Mouse (Mus musculus): ENCODE data around the gene Tex36. TPM values are rescaled to one million over a fixed set of nuclear protein-coding genes. Genes with fewer than 3 reads are reported as not detected.

Gene Tex36
- polyA plus RNA-seq, 1 experiment from 2014 or later = not detected

DNA sequence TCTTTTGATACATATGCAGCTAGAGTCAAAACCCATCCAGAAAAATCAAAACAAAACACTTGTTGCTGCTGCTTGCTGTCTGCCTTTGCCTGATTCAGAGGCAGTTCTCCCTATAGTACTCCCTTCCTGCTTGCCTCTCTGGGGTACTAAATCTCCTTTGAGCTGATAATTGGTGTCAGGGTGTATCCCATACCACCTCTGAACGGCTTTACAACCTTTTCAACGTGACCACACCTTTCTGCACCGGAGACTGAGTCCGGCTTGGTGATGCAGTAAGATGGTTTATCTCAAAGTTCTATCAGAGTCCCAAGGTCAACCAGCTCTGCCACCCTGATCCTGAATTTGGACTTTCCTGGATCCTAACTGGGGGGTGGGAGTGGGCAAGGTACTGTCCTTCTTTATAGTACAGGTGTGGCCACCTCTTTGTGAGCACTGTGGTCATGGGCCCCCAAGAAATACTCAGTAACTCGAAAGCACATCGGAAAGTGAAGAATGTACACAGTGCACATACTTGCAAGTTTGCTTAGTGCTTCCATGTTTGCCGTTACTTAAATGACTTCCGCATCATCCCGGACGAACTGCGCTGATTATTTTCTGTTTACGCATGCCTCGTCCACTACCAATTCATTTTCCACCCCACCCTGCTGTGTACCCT is 2.6 kb upstream of the Tex36 start:
- no peaks in the 10 kb centered on the region for H3K27me3 ChIP-seq (ENCODE audit: control insufficient read depth, insufficient read depth, low read length)
- ATAC-seq (ENCODE audit: low FRiP score) = no peak
- H3K27ac ChIP-seq (ENCODE audit: low read depth, low read length) = no peak overlapping the region
- no peak overlapping the region for H3K4me2 ChIP-seq
- H3K9ac ChIP-seq (ENCODE audit: low read length) = no peak overlapping the region
- H3K36me3 ChIP-seq (ENCODE audit: control insufficient read depth, insufficient read depth, low read length) = no peaks in the 10 kb centered on the region
- no peak overlapping the region for H3K4me3 ChIP-seq (ENCODE audit: low read depth, low read length)
- no peaks in the 10 kb centered on the region for H3K9me3 ChIP-seq (ENCODE audit: control insufficient read depth, low read length)
- no peaks in the 10 kb centered on the region for H3K4me1 ChIP-seq (ENCODE audit: control insufficient read depth, insufficient read depth, low read length)
- DNase-seq (ENCODE audit: low spot score, missing footprints) = no peak
- WGBS = 86% methylated on average over 13 of the region's 13 CpGs

DNA sequence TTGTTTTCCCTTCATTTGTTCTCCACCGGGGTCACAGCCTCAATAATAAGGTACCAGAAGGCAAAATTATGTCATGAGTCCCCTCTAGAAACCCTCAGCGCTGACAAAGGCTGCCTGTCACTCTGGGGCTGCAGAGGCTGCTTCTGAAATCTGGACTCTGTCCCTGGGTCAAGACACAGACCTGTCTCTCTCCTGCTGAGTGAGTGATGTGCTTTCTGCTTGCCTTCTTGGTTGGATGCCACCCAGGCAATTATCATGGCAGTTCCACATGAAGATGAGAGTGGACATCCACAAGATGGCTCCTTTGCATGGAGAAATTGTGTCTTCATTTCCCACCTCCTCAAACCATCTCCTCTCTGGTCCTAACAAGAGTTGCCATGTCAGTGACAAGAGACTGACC is 1.2 kb upstream of the Tex36 start:
- Histone ChIP-seq H3K27ac (ENCODE audit: low read depth, low read length) (no peak overlapping the region), H3K4me1 (ENCODE audit: control insufficient read depth, insufficient read depth, low read length) (no peaks in the 10 kb centered on the region), H3K36me3 (ENCODE audit: control insufficient read depth, insufficient read depth, low read length) (no peaks in the 10 kb centered on the region), H3K9ac (ENCODE audit: low read length) (no peak overlapping the region), H3K27me3 (ENCODE audit: control insufficient read depth, insufficient read depth, low read length) (no peaks in the 10 kb centered on the region), H3K4me3 (ENCODE audit: low read depth, low read length) (no peak overlapping the region), H3K4me2 (no peak overlapping the region), H3K9me3 (ENCODE audit: control insufficient read depth, low read length) (no peaks in the 10 kb centered on the region)
- ATAC-seq (ENCODE audit: low FRiP score) (no peak), DNase-seq (ENCODE audit: low spot score, missing footprints) (no peak)
- WGBS = 76% methylated on average over 2 of the region's 2 CpGs

DNA sequence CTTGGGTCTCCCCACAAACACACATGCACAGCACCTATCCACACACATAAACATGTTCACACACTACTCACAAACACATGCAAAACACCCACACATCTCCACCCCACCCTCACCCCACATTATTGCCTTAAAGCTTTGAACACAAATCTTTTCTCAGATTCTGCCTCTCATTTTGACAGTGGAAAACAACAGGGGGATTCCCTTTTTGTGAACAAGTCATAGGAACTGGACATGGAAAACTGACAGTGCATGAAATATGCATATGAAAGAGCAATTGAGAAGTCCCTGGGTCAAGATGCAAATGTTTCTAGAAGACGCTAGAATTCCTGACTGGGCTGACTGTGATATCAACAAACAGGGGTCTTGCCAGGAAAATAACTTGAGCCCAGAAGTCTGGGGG is 1.4 kb downstream of the Tex36 start:
- no peak for DNase-seq (ENCODE audit: low spot score, missing footprints)
- Histone ChIP-seq H3K4me1 (ENCODE audit: control insufficient read depth, insufficient read depth, low read length) (no peaks in the 10 kb centered on the region), H3K4me2 (no peak overlapping the region), H3K27me3 (ENCODE audit: control insufficient read depth, insufficient read depth, low read length) (no peaks in the 10 kb centered on the region), H3K9me3 (ENCODE audit: control insufficient read depth, low read length) (no peaks in the 10 kb centered on the region), H3K27ac (ENCODE audit: low read depth, low read length) (no peak overlapping the region), H3K36me3 (ENCODE audit: control insufficient read depth, insufficient read depth, low read length) (no peaks in the 10 kb centered on the region), H3K9ac (ENCODE audit: low read length) (no peak overlapping the region), H3K4me3 (ENCODE audit: low read depth, low read length) (no peak overlapping the region)
- no peak for ATAC-seq (ENCODE audit: low FRiP score)
- 74% methylated on average over 1 of the region's 1 CpGs for WGBS

DNA sequence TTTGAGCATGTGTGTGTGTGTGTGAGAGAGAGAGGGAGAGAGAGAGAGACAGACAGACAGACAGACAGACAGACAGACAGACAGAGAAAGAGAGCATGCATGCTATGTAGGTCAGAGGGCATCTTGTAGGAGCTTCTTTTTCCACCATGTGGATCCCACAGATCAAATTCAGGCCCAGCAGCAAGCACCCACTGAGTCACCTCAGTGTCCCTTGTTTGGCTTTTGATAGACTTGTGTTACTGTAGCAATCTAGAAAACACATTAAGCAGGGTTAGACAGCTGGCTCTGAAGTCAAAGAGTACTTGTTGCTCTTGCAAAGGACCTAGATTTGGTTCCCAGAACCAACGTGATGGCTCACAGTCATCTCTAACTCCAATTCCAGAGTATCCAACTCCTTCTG is 10.2 kb downstream of the Tex36 start:
- no peak overlapping the region for H3K4me3 ChIP-seq (ENCODE audit: low read depth, low read length)
- 82% methylated on average over 1 of the region's 1 CpGs for WGBS
- no peaks in the 10 kb centered on the region for H3K27me3 ChIP-seq (ENCODE audit: control insufficient read depth, insufficient read depth, low read length)

DNA sequence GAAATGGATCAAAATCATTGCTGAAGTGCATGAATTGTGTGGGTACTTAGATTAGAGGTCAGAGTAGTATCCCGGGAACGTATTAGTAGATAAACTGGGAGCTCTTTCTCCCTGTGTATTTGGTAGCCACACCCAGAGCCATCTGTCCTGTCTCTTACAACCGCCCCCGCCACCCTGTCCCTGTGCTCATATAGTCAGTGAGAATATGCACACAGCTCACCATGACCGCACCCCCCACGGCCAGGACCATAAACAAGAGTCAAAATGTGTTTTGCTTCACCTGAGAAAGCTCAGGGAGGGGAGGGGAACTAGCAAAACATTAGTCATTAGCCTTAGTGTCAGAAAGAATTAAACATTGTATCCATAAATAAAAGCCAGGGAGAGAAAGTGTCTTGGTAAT is 18.7 kb downstream of the Tex36 start:
- Histone ChIP-seq H3K4me2 (no peak overlapping the region), H3K4me1 (ENCODE audit: control insufficient read depth, insufficient read depth, low read length) (no peaks in the 10 kb centered on the region), H3K27me3 (ENCODE audit: control insufficient read depth, insufficient read depth, low read length) (no peaks in the 10 kb centered on the region), H3K9me3 (ENCODE audit: control insufficient read depth, low read length) (no peaks in the 10 kb centered on the region), H3K9ac (ENCODE audit: low read length) (no peak overlapping the region), H3K36me3 (ENCODE audit: control insufficient read depth, insufficient read depth, low read length) (no peaks in the 10 kb centered on the region), H3K27ac (ENCODE audit: low read depth, low read length) (no peak overlapping the region), H3K4me3 (ENCODE audit: low read depth, low read length) (no peak overlapping the region)
- ATAC-seq (ENCODE audit: low FRiP score) (no peak), DNase-seq (ENCODE audit: low spot score, missing footprints) (no peak)
- WGBS = 94% methylated on average over 6 of the region's 6 CpGs

More for the DNA sequence above, 10.2 kb downstream of the Tex36 start:
- Histone ChIP-seq H3K27ac (ENCODE audit: low read depth, low read length) (no peak overlapping the region), H3K9ac (ENCODE audit: low read length) (no peak overlapping the region), H3K9me3 (ENCODE audit: control insufficient read depth, low read length) (no peaks in the 10 kb centered on the region), H3K4me2 (no peak overlapping the region), H3K4me1 (ENCODE audit: control insufficient read depth, insufficient read depth, low read length) (no peaks in the 10 kb centered on the region), H3K36me3 (ENCODE audit: control insufficient read depth, insufficient read depth, low read length) (no peaks in the 10 kb centered on the region)
- ATAC-seq (ENCODE audit: low FRiP score) (no peak), DNase-seq (ENCODE audit: low spot score, missing footprints) (peak; percentile 59)

DNA sequence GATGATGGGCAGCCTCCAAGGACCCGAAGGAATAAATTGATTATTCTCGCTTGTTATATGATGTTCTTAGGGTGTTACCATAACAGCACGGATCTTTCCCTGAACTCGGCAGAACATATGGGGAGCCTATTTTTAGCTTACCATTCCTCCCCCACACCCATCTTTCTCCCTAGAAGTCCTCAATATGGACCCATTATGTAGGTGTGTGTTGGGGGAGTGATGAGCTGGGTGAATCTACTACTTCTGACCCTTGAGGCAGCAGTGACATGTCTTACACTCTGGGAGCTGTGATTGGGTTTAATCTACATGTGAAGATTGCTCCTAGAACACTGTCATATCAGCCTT is 21.7 kb downstream of the Tex36 start:
- no peak overlapping the region for H3K4me2 ChIP-seq
- H3K36me3 ChIP-seq (ENCODE audit: control insufficient read depth, insufficient read depth, low read length) = no peaks in the 10 kb centered on the region
- no peak for ATAC-seq (ENCODE audit: low FRiP score)
- no peak for DNase-seq (ENCODE audit: low spot score, missing footprints)
- H3K4me1 ChIP-seq (ENCODE audit: control insufficient read depth, insufficient read depth, low read length) = no peaks in the 10 kb centered on the region
- H3K9ac ChIP-seq (ENCODE audit: low read length) = no peak overlapping the region
- no peak overlapping the region for H3K27ac ChIP-seq (ENCODE audit: low read depth, low read length)
- H3K4me3 ChIP-seq (ENCODE audit: low read depth, low read length) = no peak overlapping the region
- no peaks in the 10 kb centered on the region for H3K27me3 ChIP-seq (ENCODE audit: control insufficient read depth, insufficient read depth, low read length)
- WGBS = 95% methylated on average over 4 of the region's 4 CpGs
- H3K9me3 ChIP-seq (ENCODE audit: control insufficient read depth, low read length) = no peaks in the 10 kb centered on the region

DNA sequence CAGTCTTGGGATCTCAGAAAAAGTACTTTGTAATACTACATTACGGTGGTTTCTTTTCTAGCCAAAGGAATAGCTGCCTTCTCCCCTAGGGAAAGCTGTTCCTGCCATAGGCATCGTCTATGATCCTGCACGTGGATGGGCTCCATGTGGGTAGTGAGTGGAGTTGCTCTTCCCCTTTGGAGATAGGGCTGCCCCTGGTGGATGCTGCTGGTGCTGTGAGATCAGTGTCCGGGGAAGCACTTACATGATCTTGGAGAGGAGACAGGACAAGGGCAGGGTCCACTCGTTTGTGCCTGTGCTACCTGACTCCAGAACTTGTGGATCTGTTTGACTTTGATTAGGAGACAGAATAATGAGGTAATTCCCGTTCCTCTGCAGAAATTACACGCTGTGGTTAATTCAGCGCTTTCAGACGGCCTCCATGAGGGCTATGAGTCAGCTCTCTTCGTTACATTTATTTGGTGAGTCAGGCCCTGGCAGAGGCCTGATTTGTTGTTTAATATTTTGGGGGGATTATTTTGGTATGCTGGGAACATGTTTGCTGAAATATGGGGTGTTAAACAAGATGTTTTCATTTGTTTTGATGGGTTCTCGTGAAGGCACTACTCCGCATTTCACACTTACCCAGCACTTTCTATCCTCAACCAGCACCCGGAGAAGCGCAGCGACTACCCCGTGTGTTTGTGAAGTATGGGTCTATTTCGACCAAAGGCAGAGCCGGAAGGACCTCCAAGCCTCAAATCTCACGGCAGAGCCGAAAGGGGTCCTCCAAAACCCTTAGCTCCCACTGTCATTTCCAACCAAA is 22.3 kb downstream of the Tex36 start:
- 84% methylated on average over 20 of the region's 20 CpGs for WGBS

DNA sequence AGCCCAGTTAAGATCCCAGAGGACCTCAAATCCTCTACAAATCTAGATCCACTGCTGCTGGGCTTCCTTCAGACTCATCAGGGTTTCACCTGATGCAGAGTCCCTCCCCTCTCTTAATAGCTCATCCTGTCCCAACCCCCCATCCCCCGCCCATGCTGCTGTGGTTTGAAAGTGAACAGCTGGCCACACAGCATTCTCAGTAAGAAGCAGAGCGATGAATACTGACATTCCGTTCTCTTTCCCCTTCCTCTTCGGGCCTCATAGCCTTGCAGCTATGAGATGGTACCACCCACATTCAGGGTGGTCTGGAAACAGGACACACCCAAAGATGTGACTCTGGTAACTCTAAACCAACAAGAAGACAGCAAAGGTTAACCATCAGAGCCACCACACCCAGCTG is 25.1 kb downstream of the Tex36 start:
- 58% methylated on average over 4 of the region's 4 CpGs for WGBS
- Histone ChIP-seq H3K4me1 (ENCODE audit: control insufficient read depth, insufficient read depth, low read length) (no peaks in the 10 kb centered on the region), H3K4me3 (ENCODE audit: low read depth, low read length) (no peak overlapping the region), H3K4me2 (no peak overlapping the region), H3K9ac (ENCODE audit: low read length) (no peak overlapping the region), H3K36me3 (ENCODE audit: control insufficient read depth, insufficient read depth, low read length) (no peaks in the 10 kb centered on the region), H3K27me3 (ENCODE audit: control insufficient read depth, insufficient read depth, low read length) (no peaks in the 10 kb centered on the region), H3K9me3 (ENCODE audit: control insufficient read depth, low read length) (no peaks in the 10 kb centered on the region), H3K27ac (ENCODE audit: low read depth, low read length) (no peak overlapping the region)
- DNase-seq (ENCODE audit: low spot score, missing footprints) (no peak), ATAC-seq (ENCODE audit: low FRiP score) (no peak)

More for the DNA sequence above, 22.3 kb downstream of the Tex36 start:
- DNase-seq (ENCODE audit: low spot score, missing footprints) (no peak), ATAC-seq (ENCODE audit: low FRiP score) (no peak)
- no peaks in the 10 kb centered on the region for H3K9me3 ChIP-seq (ENCODE audit: control insufficient read depth, low read length)
- H3K9ac ChIP-seq (ENCODE audit: low read length) = no peak overlapping the region
- H3K27ac ChIP-seq (ENCODE audit: low read depth, low read length) = no peak overlapping the region
- H3K4me2 ChIP-seq = no peak overlapping the region
- no peaks in the 10 kb centered on the region for H3K4me1 ChIP-seq (ENCODE audit: control insufficient read depth, insufficient read depth, low read length)
- H3K36me3 ChIP-seq (ENCODE audit: control insufficient read depth, insufficient read depth, low read length) = no peaks in the 10 kb centered on the region
- H3K4me3 ChIP-seq (ENCODE audit: low read depth, low read length) = no peak overlapping the region
- no peaks in the 10 kb centered on the region for H3K27me3 ChIP-seq (ENCODE audit: control insufficient read depth, insufficient read depth, low read length)

DNA sequence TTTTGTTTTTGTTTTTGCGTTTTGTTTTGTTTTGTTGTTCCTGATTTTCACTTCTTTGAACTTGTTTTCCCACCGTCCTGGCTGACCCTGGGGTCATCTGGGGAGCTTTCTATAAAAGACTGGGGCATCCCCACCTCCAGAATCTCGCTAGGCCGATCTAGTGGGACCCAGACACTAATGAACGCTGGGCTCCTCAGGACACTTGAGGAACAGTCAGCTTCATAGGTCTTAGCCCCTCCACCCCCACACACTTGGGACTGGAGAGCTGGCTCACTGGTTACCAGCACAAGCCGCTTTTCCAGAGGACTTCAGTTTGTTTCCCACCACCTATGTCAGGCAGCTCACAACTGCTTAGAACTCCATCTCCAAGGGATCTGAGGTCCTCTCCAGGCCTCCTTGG is 25.7 kb downstream of the Tex36 start:
- no peaks in the 10 kb centered on the region for H3K36me3 ChIP-seq (ENCODE audit: control insufficient read depth, insufficient read depth, low read length)
- H3K9ac ChIP-seq (ENCODE audit: low read length) = no peak overlapping the region
- H3K4me1 ChIP-seq (ENCODE audit: control insufficient read depth, insufficient read depth, low read length) = no peaks in the 10 kb centered on the region
- H3K27ac ChIP-seq (ENCODE audit: low read depth, low read length) = no peak overlapping the region
- 60% methylated on average over 6 of the region's 6 CpGs for WGBS
- no peaks in the 10 kb centered on the region for H3K9me3 ChIP-seq (ENCODE audit: control insufficient read depth, low read length)
- DNase-seq (ENCODE audit: low spot score, missing footprints) = no peak
- H3K4me3 ChIP-seq (ENCODE audit: low read depth, low read length) = no peak overlapping the region
- ATAC-seq (ENCODE audit: low FRiP score) = no peak
- no peak overlapping the region for H3K4me2 ChIP-seq
- H3K27me3 ChIP-seq (ENCODE audit: control insufficient read depth, insufficient read depth, low read length) = no peaks in the 10 kb centered on the region

Data from midbrain, embryonic 11.5 days (tissue).